In the genomic region with DNA sequence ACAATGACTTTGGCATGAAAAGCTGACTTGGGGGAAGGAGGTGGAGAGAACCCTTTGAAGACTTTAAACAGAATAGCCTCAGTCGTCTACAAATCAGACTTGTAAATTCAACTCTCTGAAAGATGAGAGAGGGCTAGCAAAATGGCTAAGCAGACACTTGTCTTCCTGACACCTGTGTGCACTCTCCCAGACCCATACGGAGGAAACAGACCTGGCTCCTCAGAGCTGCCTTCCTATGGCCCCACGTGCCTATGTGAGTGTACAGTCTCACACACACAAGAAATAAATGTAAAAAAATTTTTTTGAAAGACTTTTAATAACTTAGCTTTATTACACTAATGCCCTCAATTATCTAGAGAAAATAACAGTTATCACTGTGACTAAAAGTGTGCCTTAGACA, we compare ENCODE assay signal across 16 mouse cellular contexts. TPM values are rescaled to one million over a fixed set of nuclear protein-coding genes. Genes with fewer than 3 reads are reported as not detected.
DNase-seq lines count a peak whose midpoint lies in the region; ATAC-seq and TF ChIP-seq lines count a peak whose summit lies in the region.
"Had no signal": no experiment of that assay in that cellular context is flagged by ENCODE, and none has a peak within 500 bp of the region (broad histone marks: within the 10 kb centered on the region; RNA-seq: fewer than 3 reads in every experiment).

No protein-coding gene starts in this region.

- H3K4me1 ChIP-seq in heart, embryonic 12.5 days (replicated peaks), result peaks cover 62% of the 10 kb centered on the region
- H3K4me1 ChIP-seq in lung, embryonic 16.5 days (replicated peaks; ENCODE audit: control insufficient read depth, insufficient read depth, low read length), result peaks cover 24% of the 10 kb centered on the region
- peaks cover 17% of the 10 kb centered on the region for H3K4me1 ChIP-seq in lung, adult 2 months (ENCODE audit: control insufficient read depth, insufficient read depth, low read length)
- H3K4me1 ChIP-seq in liver, embryonic 12.5 days, result peaks cover 98% of the 10 kb centered on the region

- no peak overlapping the region for H3K9ac ChIP-seq in heart, embryonic 12.5 days
- no peak overlapping the region for H3K9ac ChIP-seq in lung, embryonic 16.5 days (ENCODE audit: low read length)
- peak overlapping the region; percentile 66 for H3K9ac ChIP-seq in liver, embryonic 12.5 days
- H3K9ac ChIP-seq: limb, embryonic 12.5 days; neural tube, embryonic 12.5 days had no signal

- H3K27me3 ChIP-seq in heart, embryonic 12.5 days (replicated peaks), result no peaks in the 10 kb centered on the region
- H3K27me3 ChIP-seq in lung, embryonic 16.5 days (ENCODE audit: control insufficient read depth, insufficient read depth, low read depth, low read length), result no peaks in the 10 kb centered on the region
- no peaks in the 10 kb centered on the region for H3K27me3 ChIP-seq in liver, embryonic 12.5 days (replicated peaks)
- H3K27me3 ChIP-seq: CH12.LX; limb, embryonic 12.5 days; neural tube, embryonic 12.5 days; Patski had no signal

- TF ChIP-seq CTCF in lung, adult 2 months (IDR thresholded peaks at IDR 0.05; ENCODE audit: insufficient read depth, low read length), result no peak

- peak overlapping the region; percentile 85 for H3K27ac ChIP-seq in heart, embryonic 12.5 days (ENCODE audit: poor library complexity, severe bottlenecking)
- H3K27ac ChIP-seq in lung, embryonic 16.5 days (ENCODE audit: low read length), result peak overlapping the region; percentile 7; the same call in 1 of the 2 replicates
- H3K27ac ChIP-seq in liver, embryonic 12.5 days, result peak overlapping the region; percentile 98
- H3K27ac ChIP-seq: limb, embryonic 12.5 days; neural tube, embryonic 12.5 days had no signal

- no peak for DNase-seq in heart, postnatal 4 days
- DNase-seq in lung, adult 2 months, result no peak
- no peak for DNase-seq in ovary, postnatal 10 days (ENCODE audit: low spot score)
- DNase-seq: cerebellum, adult 11 months; gastrocnemius, postnatal 25 days; kidney, adult 9 months; lung, postnatal 36 days had no signal

- 9% methylated on average over 3 of the region's 3 CpGs for WGBS in heart, embryonic 12.5 days
- 5% methylated on average over 3 of the region's 3 CpGs for WGBS in lung, embryonic 16.5 days
- WGBS in lung, adult 2 months, result 27% methylated on average over 3 of the region's 3 CpGs
- 9% methylated on average over 3 of the region's 3 CpGs for WGBS in liver, embryonic 12.5 days (ENCODE audit: insufficient replicate concordance)

- no peaks in the 10 kb centered on the region for H3K9me3 ChIP-seq in heart, embryonic 12.5 days (replicated peaks)
- no peaks in the 10 kb centered on the region for H3K9me3 ChIP-seq in lung, embryonic 16.5 days (ENCODE audit: control insufficient read depth, low read length)
- H3K9me3 ChIP-seq in liver, embryonic 12.5 days (replicated peaks), result no peaks in the 10 kb centered on the region
- H3K9me3 ChIP-seq: limb, embryonic 12.5 days; neural tube, embryonic 12.5 days had no signal

- peak overlapping the region; percentile 44; the same call in 1 of the 2 replicates for H3K4me2 ChIP-seq in heart, embryonic 12.5 days
- no peak overlapping the region for H3K4me2 ChIP-seq in lung, embryonic 16.5 days (ENCODE audit: low read depth, low read length)
- peak overlapping the region; percentile 65 for H3K4me2 ChIP-seq in liver, embryonic 12.5 days
- H3K4me2 ChIP-seq: limb, embryonic 12.5 days; neural tube, embryonic 12.5 days had no signal

- ATAC-seq in heart, embryonic 12.5 days (ENCODE audit: insufficient number of reproducible peaks, low FRiP score), result no peak
- ATAC-seq in lung, embryonic 16.5 days (ENCODE audit: low read depth), result no peak
- peak; percentile 56 for ATAC-seq in liver, embryonic 12.5 days
- ATAC-seq in megakaryocyte-erythroid progenitor cell, adult 5-6 weeks (replicated peaks; ENCODE audit: low FRiP score, low TSS enrichment, poor library complexity, severe bottlenecking), result peak; percentile 26
- ATAC-seq: hindbrain, embryonic 16.5 days; Patski had no signal

- no peak for TF ChIP-seq POLR2A in lung, adult 2 months (IDR thresholded peaks at IDR 0.05; ENCODE audit: borderline replicate concordance, extremely low read depth, low read depth, low read length)

- H3K36me3 ChIP-seq in heart, embryonic 12.5 days, result no peaks in the 10 kb centered on the region
- H3K36me3 ChIP-seq in lung, embryonic 16.5 days (ENCODE audit: control insufficient read depth, insufficient read depth, low read length), result no peaks in the 10 kb centered on the region
- peaks cover 8% of the 10 kb centered on the region; the same call in 1 of the 2 replicates for H3K36me3 ChIP-seq in liver, embryonic 12.5 days
- H3K36me3 ChIP-seq: limb, embryonic 12.5 days; neural tube, embryonic 12.5 days had no signal

- H3K4me3 ChIP-seq in heart, embryonic 12.5 days, result no peak overlapping the region
- no peak overlapping the region for H3K4me3 ChIP-seq in lung, embryonic 16.5 days (ENCODE audit: low read length)
- H3K4me3 ChIP-seq in lung, adult 2 months (replicated peaks; ENCODE audit: extremely low read depth, low read depth, low read length), result no peak overlapping the region
- H3K4me3 ChIP-seq in liver, embryonic 12.5 days, result peak overlapping the region; percentile 2; the same call in 1 of the 2 replicates
- H3K4me3 ChIP-seq: limb, embryonic 12.5 days; neural tube, embryonic 12.5 days had no signal

RNA-seq across cellular contexts. Expression of a gene that starts 41.6 kb away (rescaled TPM):
- 23.4 and 25.0 TPM in 2 replicates for polyA plus RNA-seq in heart, embryonic 12.5 days (2016; fragmentation: Nextera tagmentation; extraction: Ambion mirVana)
- 10 to 100 TPM; 23.5 to 25.6 TPM for total RNA-seq in heart, postnatal 4 days (2021)
- polyA plus RNA-seq in lung, embryonic 16.5 days (2015; fragmentation: Nextera tagmentation; extraction: Ambion mirVana), result 19.4 and 20.8 TPM in 2 replicates
- polyA plus RNA-seq in lung, adult 2 months (2012; rRNA removed), result 9.8 and 14.9 TPM in 2 replicates
- polyA plus RNA-seq in liver, embryonic 12.5 days (2016; fragmentation: Nextera tagmentation; extraction: Ambion mirVana), result 11.3 and 13.3 TPM in 2 replicates
- total RNA-seq in megakaryocyte-erythroid progenitor cell, adult 5-6 weeks (2014; fragmentation: Nextera tagmentation), result 20.7 and 22.7 TPM in 2 replicates
- 9.6 and 22.9 TPM in 2 replicates for total RNA-seq in megakaryocyte-erythroid progenitor cell, adult 5-6 weeks (2017)

RNA-seq across cellular contexts. Expression of a gene that starts 43.1 kb away (rescaled TPM):
- polyA plus RNA-seq in heart, embryonic 12.5 days (2016; fragmentation: Nextera tagmentation; extraction: Ambion mirVana), result 171 and 182 TPM in 2 replicates
- 100 to 1,000 TPM; 188 to 195 TPM for total RNA-seq in heart, postnatal 4 days (2021)
- 213 and 228 TPM in 2 replicates for polyA plus RNA-seq in lung, embryonic 16.5 days (2015; fragmentation: Nextera tagmentation; extraction: Ambion mirVana)
- polyA plus RNA-seq in lung, adult 2 months (2012; rRNA removed), result 36.0 and 56.1 TPM in 2 replicates
- polyA plus RNA-seq in liver, embryonic 12.5 days (2016; fragmentation: Nextera tagmentation; extraction: Ambion mirVana), result 249 and 252 TPM in 2 replicates
- 545 and 559 TPM in 2 replicates for total RNA-seq in megakaryocyte-erythroid progenitor cell, adult 5-6 weeks (2014; fragmentation: Nextera tagmentation)
- total RNA-seq in megakaryocyte-erythroid progenitor cell, adult 5-6 weeks (2017), result 707 and 779 TPM in 2 replicates

Comparison
In these comparisons a context has a peak if more than half of its experiments do, and no peak if none do; other contexts are left out.
1. ATAC-seq: peak in liver, embryonic 12.5 days (single experiment) and megakaryocyte-erythroid progenitor cell, adult 5-6 weeks (single experiment); none in heart, embryonic 12.5 days (single experiment) and lung, embryonic 16.5 days (single experiment).
2. H3K27ac ChIP-seq: peak in every context shown above with its lines; median percentile 98 in liver, embryonic 12.5 days; 85 in heart, embryonic 12.5 days; 7 in lung, embryonic 16.5 days.